Mouse (Mus musculus) MEL (cell line): ENCODE measurements around the gene Ndufaf2.

Experiments
- CTCF ChIP-seq, 3 experiments: IDR thresholded peaks in 2 of 3; conservative IDR thresholded peaks in 1 of 3; 2 replicates each; pipeline ENCODE4 v1.5.1; 2011 to 2012; ENCODE audit warnings: low read length in 3 of 3, low read depth in 2 of 3, mild to moderate bottlenecking in 2 of 3, improper control_type of control experiment in 1 of 3, inconsistent platforms in 1 of 3, mixed read lengths in 1 of 3, moderate library complexity in 1 of 3; ENCODE audit not compliant: control insufficient read depth in 1 of 3, insufficient read depth in 1 of 3, poor library complexity in 1 of 3, severe bottlenecking in 1 of 3
- ELF1 ChIP-seq: IDR thresholded peaks from 2 replicates; pipeline ENCODE4 v1.6.1; 2014; ENCODE audit warnings: low read depth, mild to moderate bottlenecking, inconsistent platforms, low read length, improper control_type of control experiment, moderate library complexity
- EP300 ChIP-seq, 2 experiments: IDR thresholded peaks; 2 replicates each; pipeline ENCODE4 v1.6.1; 2011; ENCODE audit warnings: improper control_type of control experiment in 2 of 2, low read length in 2 of 2, low read depth in 1 of 2, mild to moderate bottlenecking in 1 of 2
- GATA1 ChIP-seq: IDR thresholded peaks from 2 replicates; pipeline ENCODE4 v1.6.1; 2011; ENCODE audit warnings: low read depth, low read length, improper control_type of control experiment
- JUND ChIP-seq: IDR thresholded peaks from 2 replicates; pipeline ENCODE4 v1.6.1; 2011; ENCODE audit warnings: low read depth, mild to moderate bottlenecking, improper control_type of control experiment, low read length
- MAFK ChIP-seq: IDR thresholded peaks from 2 replicates; pipeline ENCODE4 v1.6.1; 2011; ENCODE audit warnings: low read depth, mild to moderate bottlenecking, low read length, improper control_type of control experiment, borderline replicate concordance
- MAZ ChIP-seq: IDR thresholded peaks from 2 replicates; pipeline ENCODE4 v1.6.1; 2012; ENCODE audit warnings: low read depth, mild to moderate bottlenecking, inconsistent platforms, low read length, improper control_type of control experiment
- MYC ChIP-seq: IDR thresholded peaks from 2 replicates; pipeline ENCODE4 v1.6.1; 2011; ENCODE audit warnings: low read depth, mild to moderate bottlenecking, low read length, improper control_type of control experiment, moderate library complexity
- NELFE ChIP-seq: IDR thresholded peaks from 2 replicates; pipeline ENCODE4 v1.6.1; 2011; ENCODE audit warnings: low read depth, low read length, improper control_type of control experiment
- POLR2A ChIP-seq, 2 experiments: IDR thresholded peaks; 2 replicates each; pipeline ENCODE4 v1.6.1; 2011 to 2012; ENCODE audit warnings: low read length in 2 of 2, mild to moderate bottlenecking in 2 of 2, control low read depth in 1 of 2, improper control_type of control experiment in 1 of 2, low read depth in 1 of 2, moderate library complexity in 1 of 2; ENCODE audit not compliant: control insufficient read depth in 1 of 2, insufficient read depth in 1 of 2, poor library complexity in 1 of 2
- SMC3 ChIP-seq: IDR thresholded peaks from 2 replicates; pipeline ENCODE4 v1.6.1; 2011; ENCODE audit warnings: low read depth, low read length, improper control_type of control experiment
- TCF12 ChIP-seq: IDR thresholded peaks from 2 replicates; pipeline ENCODE4 v1.6.1; 2014; ENCODE audit warnings: low read depth, mild to moderate bottlenecking, inconsistent platforms, low read length, improper control_type of control experiment, moderate library complexity
- ZNF384 ChIP-seq: IDR thresholded peaks from 2 replicates; pipeline ENCODE4 v1.6.1; 2012; ENCODE audit warnings: low read depth, mild to moderate bottlenecking, inconsistent platforms, low read length, improper control_type of control experiment

DNA sequence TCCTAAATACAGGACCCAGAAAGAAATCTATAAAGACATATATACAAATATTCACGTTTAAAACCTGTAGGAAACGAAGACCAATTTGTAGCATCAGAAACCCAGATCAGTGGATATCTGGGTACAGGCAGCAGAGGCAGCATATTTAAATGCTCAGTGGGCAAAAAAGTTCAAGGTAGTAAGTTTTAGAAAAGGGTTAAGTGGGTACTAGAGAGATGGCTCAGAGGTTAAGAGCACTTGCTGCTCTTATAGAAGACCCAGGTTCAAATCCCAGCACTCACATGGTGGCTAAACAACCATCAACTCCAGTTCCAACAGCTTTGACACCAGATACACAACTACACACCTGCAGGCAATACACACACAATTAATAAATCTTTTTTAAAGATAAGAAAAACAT lies 1.3 kb downstream of the Ndufaf2 start:
- TF ChIP-seq CTCF (IDR thresholded peaks at IDR 0.05 in 2 of 3, conservative IDR thresholded peaks at IDR 0.05 in 1 of 3; ENCODE audit: control insufficient read depth in 1 of 3, insufficient read depth in 1 of 3, low read depth in 2 of 3, low read length in 3 of 3, poor library complexity in 1 of 3, severe bottlenecking in 1 of 3) (no peak), ZNF384 (no peak), MYC (no peak), POLR2A (IDR thresholded peaks at IDR 0.05; ENCODE audit: control insufficient read depth in 1 of 2, insufficient read depth in 1 of 2, low read depth in 1 of 2, low read length in 2 of 2, poor library complexity in 1 of 2) (no peak), NELFE (no peak), GATA1 (no peak), MAFK (no peak), EP300 (IDR thresholded peaks at IDR 0.05; ENCODE audit: low read depth in 1 of 2, low read length in 2 of 2) (no peak), ELF1 (no peak), TCF12 (no peak), MAZ (no peak), JUND (no peak), SMC3 (no peak)
